Mouse (Mus musculus) left cerebral cortex, postnatal 25 days (tissue): Measurements from ENCODE around the gene Fez1. TPM values are rescaled to one million over a fixed set of nuclear protein-coding genes. Genes with fewer than 3 reads are reported as not detected.

ENCODE experiments used
- DNase-seq, 2 experiments: peaks; one replicate each; pipeline ENCODE4 v3.0.0; 2022; ENCODE audit warnings: low spot score in 2 of 2, mixed read lengths in 1 of 2
- intact Hi-C: fragments of 180-260 bp; cut with DNase I; formaldehyde crosslinking; loops from one replicate; pipeline ENCODE4 v1.15.1; 2025
- total RNA-seq, 2 experiments: library from RNA; stranded (reverse); gene quantifications; 2 replicates each; pipeline ENCODE4 v1.2.3; 2021

The Fez1 gene
- total RNA-seq, 2 experiments from 2014 or later, result 286 to 301 TPM

GRCm38 (mm10) chr9:36832529-36832928 lies 10.9 kb downstream of the Fez1 start:
- intact Hi-C loops, result loop anchor here (2.0 kb wide), 1 partner anchor 36 kb away; the partner anchor contains the start of gene Ei24
- peak; percentile 90 to 95 for DNase-seq

DNA sequence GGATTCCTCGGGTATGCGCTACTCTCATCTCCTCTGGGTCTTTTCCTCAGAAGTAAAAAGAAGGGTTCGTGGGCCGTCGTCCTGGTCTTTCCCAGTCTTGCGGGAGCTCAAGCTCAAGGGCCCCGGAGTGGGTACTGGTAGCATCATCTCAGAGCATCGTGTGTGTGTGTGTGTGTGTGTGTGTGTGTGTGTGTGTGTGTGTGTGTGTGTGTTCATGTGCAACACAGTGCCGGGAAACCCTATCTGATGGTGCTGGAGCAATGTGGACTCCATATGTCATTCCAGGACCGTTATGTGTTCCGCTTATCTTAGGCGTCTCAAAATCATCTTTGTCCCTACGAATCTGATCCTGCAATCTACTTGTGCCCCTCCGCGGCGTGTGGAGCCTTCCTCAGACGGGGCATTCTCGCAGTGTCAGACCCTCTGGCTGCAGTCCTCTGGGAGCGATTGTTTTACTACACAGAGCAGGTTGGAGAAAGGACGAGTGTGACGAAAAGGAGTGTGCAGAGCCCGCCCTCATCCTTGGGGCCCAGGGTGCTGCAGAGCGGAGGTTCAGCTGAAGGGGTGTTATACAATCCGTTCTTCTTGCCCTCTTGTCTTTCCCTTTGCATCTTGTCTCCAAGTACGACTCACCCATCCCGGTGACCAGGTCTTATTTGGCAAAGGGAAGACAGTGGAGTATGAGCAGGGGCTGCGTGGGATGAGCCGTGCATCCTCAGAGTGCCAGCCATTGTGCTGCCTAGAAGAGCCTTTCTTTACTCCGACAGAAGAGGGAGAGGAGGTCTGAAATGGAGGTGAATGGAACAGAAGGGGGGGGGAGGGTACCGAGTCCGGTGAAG lies 11.6 kb downstream of the Fez1 start:
- intact Hi-C loops, result loop anchor here (2.0 kb wide), 1 partner anchor 36 kb away; the partner anchor contains the start of gene Ei24
- DNase-seq, result peak; percentile 68 to 79

- intact Hi-C loops, result loop anchor here (2.0 kb wide), 1 partner anchor 37 kb away; the partner anchor contains the start of gene Ei24
Measured at GRCm38 (mm10) chr9:36833914-36834313, 12.2 kb downstream of the Fez1 start.

GRCm38 (mm10) chr9:36846346-36846745 lies 24.7 kb downstream of the Fez1 start:
- DNase-seq, result no peak
- intact Hi-C loops, result no loop called here

More at GRCm38 (mm10) chr9:36833914-36834313, 12.2 kb downstream of the Fez1 start:
- no peak for DNase-seq

- DNase-seq, result no peak
- intact Hi-C loops, result no loop called here
Measured at GRCm38 (mm10) chr9:36848661-36849060, 27.0 kb downstream of the Fez1 start.

- peak in 1 of 2 experiments; percentile 33 for DNase-seq
- intact Hi-C loops, result no loop called here
Measured at GRCm38 (mm10) chr9:36850091-36850490, 28.4 kb downstream of the Fez1 start.

DNA sequence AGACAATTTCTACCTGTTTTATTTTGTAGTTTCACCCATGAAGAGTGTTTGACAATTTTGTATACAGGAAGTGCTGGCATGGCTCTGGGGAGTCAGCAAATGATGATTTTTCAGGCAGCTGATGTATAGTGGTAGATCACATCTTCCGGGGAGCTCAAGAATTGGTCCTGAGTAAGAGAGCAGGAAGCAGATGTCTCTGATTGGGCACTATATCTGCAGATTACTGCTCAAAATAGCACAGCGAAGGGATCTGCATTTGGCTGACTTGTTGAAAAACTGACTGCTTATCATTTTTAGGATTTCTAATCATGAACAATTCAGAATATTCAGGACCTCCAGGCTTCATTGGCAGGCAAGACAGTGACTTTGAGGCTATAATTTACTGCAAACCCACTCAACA lies 30.5 kb downstream of the Fez1 start:
- intact Hi-C loops, result no loop called here
- peak; percentile 20 to 66 for DNase-seq

GRCm38 (mm10) chr9:36856351-36856750 lies 34.7 kb downstream of the Fez1 start:
- no peak for DNase-seq
- intact Hi-C loops, result no loop called here

GRCm38 (mm10) chr9:36857476-36858117 lies 35.9 kb downstream of the Fez1 start:
- no peak for DNase-seq
- intact Hi-C loops, result no loop called here

DNA sequence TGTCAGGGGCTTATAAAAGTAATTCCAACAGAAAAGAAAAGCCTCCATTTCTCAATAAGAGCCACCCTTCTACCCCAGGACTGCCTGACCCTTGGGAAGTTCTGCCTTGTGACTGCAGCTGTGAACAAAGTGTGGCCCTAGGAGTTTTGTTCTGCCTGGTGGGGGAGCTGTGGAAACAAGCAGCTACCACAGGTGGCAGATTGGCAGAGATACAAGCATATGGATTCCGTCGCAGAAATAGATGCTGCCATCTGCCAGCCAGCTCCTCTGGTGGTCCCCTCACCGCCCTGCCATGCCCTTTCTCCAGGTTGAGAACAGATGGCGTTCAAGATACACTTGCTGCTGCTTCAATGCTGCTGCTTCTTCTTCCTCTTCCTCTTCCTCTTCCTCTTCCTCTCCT lies 37.0 kb downstream of the Fez1 start:
- intact Hi-C loops, result no loop called here

GRCm38 (mm10) chr9:36862576-36862975 lies 40.9 kb downstream of the Fez1 start:
- intact Hi-C loops, result no loop called here

More for the DNA sequence above, 37.0 kb downstream of the Fez1 start:
- peak; percentile 46 to 69 for DNase-seq

GRCm38 (mm10) chr9:36863694-36864093 lies 42.0 kb downstream of the Fez1 start:
- intact Hi-C loops, result no loop called here
- no peak for DNase-seq

More at GRCm38 (mm10) chr9:36862576-36862975, 40.9 kb downstream of the Fez1 start:
- no peak for DNase-seq

- intact Hi-C loops, result loop anchor here (5.0 kb wide), 1 partner anchor 68 kb away; the partner anchor contains the start of gene Ei24
- peak in 1 of 2 experiments; percentile 62 for DNase-seq
Measured at GRCm38 (mm10) chr9:36864862-36865813, 43.5 kb downstream of the Fez1 start.

- DNase-seq, result no peak
- intact Hi-C loops, result loop anchor here (5.0 kb wide), 1 partner anchor 71 kb away; the partner anchor contains the start of gene Ei24
Measured at GRCm38 (mm10) chr9:36868662-36869061, 47.0 kb downstream of the Fez1 start.

- no peak for DNase-seq
- intact Hi-C loops, result no loop called here
Measured at GRCm38 (mm10) chr9:36870263-36870662, 48.6 kb downstream of the Fez1 start.

GRCm38 (mm10) chr9:36873796-36874195 lies 52.1 kb downstream of the Fez1 start:
- intact Hi-C loops, result no loop called here

DNA sequence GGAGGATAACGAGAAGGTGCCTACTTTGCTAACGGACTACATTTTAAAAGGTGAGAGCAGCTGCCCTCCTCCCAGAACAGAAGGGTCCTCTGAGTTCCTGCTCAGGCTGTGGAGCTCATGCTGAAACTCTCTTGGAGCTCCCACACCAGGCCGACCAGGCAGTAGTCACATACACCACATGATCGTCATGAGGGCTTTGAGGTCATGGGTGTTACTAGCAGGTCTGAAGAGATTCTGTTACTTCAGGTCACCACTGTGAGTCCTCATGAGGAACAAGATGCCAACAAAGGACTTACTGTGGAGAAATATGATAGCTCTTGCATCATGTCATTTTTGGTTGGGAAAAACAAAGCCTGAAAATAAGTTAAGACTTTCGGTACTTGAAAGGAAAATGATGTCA lies 54.6 kb downstream of the Fez1 start:
- intact Hi-C loops, result no loop called here
- no peak for DNase-seq

More at GRCm38 (mm10) chr9:36873796-36874195, 52.1 kb downstream of the Fez1 start:
- no peak for DNase-seq

- intact Hi-C loops, result no loop called here
- no peak for DNase-seq
Measured at GRCm38 (mm10) chr9:36876787-36877186, 55.1 kb downstream of the Fez1 start.

DNA sequence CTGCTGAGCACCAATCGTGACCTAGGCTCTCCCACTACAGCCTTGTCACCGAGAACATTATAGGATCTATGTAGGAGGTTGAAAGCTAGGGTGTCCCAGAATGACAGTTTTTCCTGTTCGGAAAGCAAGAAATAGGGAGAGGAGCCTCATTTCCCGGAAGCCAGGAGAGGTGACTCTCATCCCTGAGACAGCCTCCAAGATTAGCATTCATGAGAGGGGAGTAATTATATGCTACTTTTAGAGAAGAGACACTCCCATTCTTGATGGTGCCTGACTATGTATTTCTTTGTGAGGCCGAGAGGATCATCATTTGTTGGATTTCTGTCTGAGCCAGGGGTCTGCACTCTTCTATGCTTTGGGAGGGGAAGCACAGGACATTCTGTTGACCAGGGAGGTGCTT lies 60.0 kb downstream of the Fez1 start:
- intact Hi-C loops, result loop anchor here (1.0 to 5.0 kb wide), 2 partner anchors 66 to 332 kb away; no protein-coding TSS in a partner anchor
- peak in 1 of 2 experiments; percentile 59 for DNase-seq
